Mouse (Mus musculus) liver, embryonic 14.5 days (tissue): ENCODE results near the gene Rtn2. TPM values are rescaled to one million over a fixed set of nuclear protein-coding genes. Genes with fewer than 3 reads are reported as not detected.

Experiments used
- ATAC-seq: fragments of 200-750 bp; cut with Nextera tagmentation; 2 replicates; pipeline ENCODE4 v1.8.0; 2017; ENCODE audit warnings: moderate number of reproducible peaks, mild to moderate bottlenecking, moderate library complexity; ENCODE audit not compliant: insufficient read depth
- DNase-seq, 3 experiments: peaks; one replicate each; pipeline ENCODE4 v3.0.0-alpha.2; 2012 to 2013; ENCODE audit warnings: low read depth in 3 of 3, low spot score in 3 of 3
- H3K27ac ChIP-seq: fragments of 300-500 bp; sonication (generic); 2 replicates; pipeline ENCODE4 v1.5.1; 2014; ENCODE audit warnings: moderate library complexity, mild to moderate bottlenecking, control low read depth, inconsistent platforms
- H3K27me3 ChIP-seq: fragments of 300-500 bp; sonication (generic); 2 replicates; pipeline ENCODE4 v1.6.1; 2014; ENCODE audit warnings: mild to moderate bottlenecking, low read length, moderate library complexity; ENCODE audit not compliant: control insufficient read depth, insufficient read depth
- H3K36me3 ChIP-seq: fragments of 300-500 bp; sonication (generic); replicated peaks from 2 replicates; pipeline ENCODE4 v1.6.1; 2014; ENCODE audit warnings: low read depth; ENCODE audit not compliant: control insufficient read depth, insufficient read depth
- H3K4me1 ChIP-seq, 2 experiments: fragments of 200-500 bp in 1 of 2; fragments of 300-500 bp in 1 of 2; sonication (generic) in 1 of 2; replicated peaks; 2 replicates each; pipeline ENCODE4 v1.6.1; 2012 to 2014; ENCODE audit warnings: antibody characterized with exemption in 1 of 2, inconsistent platforms in 1 of 2, low read length in 1 of 2; ENCODE audit not compliant: control insufficient read depth in 2 of 2, insufficient read depth in 2 of 2
- H3K4me2 ChIP-seq: fragments of 300-500 bp; sonication (generic); 2 replicates; pipeline ENCODE4 v1.6.1; 2014; ENCODE audit warnings: low read depth, mild to moderate bottlenecking, control low read depth, moderate library complexity
- H3K4me3 ChIP-seq, 2 experiments: fragments of 200-500 bp in 1 of 2; fragments of 300-500 bp in 1 of 2; sonication (generic) in 1 of 2; 2 replicates each; pipeline ENCODE4 v1.5.1; 2012 to 2014; ENCODE audit warnings: low read depth in 2 of 2, low read length in 2 of 2, mild to moderate bottlenecking in 2 of 2, control low read depth in 1 of 2, inconsistent platforms in 1 of 2, moderate library complexity in 1 of 2; ENCODE audit not compliant: insufficient read depth in 1 of 2
- H3K9ac ChIP-seq: fragments of 300-500 bp; sonication (generic); replicated peaks from 2 replicates; pipeline ENCODE4 v1.6.1; 2014; ENCODE audit warnings: mild to moderate bottlenecking, control low read depth, moderate library complexity
- H3K9me3 ChIP-seq: fragments of 300-500 bp; sonication (generic); 2 replicates; pipeline ENCODE4 v1.6.1; 2016; ENCODE audit warnings: low read length, mixed read lengths; ENCODE audit not compliant: control insufficient read depth
- CTCF ChIP-seq: IDR thresholded peaks from 2 replicates; pipeline ENCODE4 v1.5.1; 2016; ENCODE audit warnings: antibody characterized with exemption, low read depth, control low read depth
- EP300 ChIP-seq: IDR thresholded peaks from 2 replicates; pipeline ENCODE4 v1.6.1; 2016; ENCODE audit warnings: antibody characterized with exemption, low read depth
- WGBS: fragments of 180-500 bp; shearing (Covaris S2); extraction: QIAGEN DNeasy Blood & Tissue Kit; methylation state at CpG from one replicate; pipeline ENCODE4 v1.1.7; 2014; ENCODE audit not compliant: insufficient replicate concordance; 5-methylcytosine and 5-hydroxymethylcytosine counted together
- polyA plus RNA-seq, 2 experiments: library from polyadenylated mRNA; depleted of rRNA in 1 of 2; stranded (reverse) in 1 of 2; unstranded in 1 of 2; fragments of >200 nt; fragmentation: Nextera tagmentation in 1 of 2; extraction: Ambion mirVana in 1 of 2; gene quantifications; 2 replicates each; pipeline versions ENCODE4 v1.2.1 to v1.2.3; 2012 to 2014

The Rtn2 gene
- polyA plus RNA-seq, 2 experiments = 2.6 to 2.9 TPM

DNA sequence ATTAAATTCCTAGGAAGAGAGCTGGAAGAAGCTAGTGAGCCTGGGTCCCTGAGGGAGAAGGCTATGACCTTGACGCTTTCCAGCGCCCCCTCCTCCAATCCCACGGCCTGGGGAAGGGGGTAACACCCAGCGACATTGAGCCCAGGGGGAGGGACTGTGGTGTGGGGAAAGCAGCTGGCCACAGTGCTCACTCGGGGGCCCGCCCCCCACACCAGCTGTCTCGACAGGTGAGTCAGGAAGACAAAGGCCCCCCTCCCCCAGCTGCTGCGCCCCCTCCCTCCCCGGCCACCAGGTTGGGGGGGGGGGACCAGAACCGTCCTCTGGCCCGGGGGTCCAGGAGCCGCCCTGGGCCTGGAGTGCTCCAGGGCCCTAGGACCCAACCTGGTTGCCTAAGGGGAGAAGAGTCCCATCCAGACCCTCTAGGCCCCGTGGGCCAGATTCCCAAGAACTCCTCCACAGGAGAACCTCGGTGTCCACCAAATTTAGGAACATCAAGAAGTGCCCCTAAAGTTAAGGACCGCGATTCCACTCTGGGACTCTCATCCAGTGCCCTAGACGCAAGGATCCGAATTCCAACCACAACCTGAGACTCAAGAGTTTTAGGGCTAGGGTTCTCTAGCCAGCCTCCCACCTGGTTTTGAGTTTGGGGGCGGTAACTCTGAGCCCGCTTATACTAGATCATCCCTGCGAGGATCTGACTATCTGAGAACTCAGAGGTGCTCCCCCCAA, 11.8 kb upstream of the Rtn2 start:
- ATAC-seq = no peak
- H3K36me3 ChIP-seq = no peaks in the 10 kb centered on the region; the same call in 1 of the 2 replicates
- under 1% methylated on average over 18 of the region's 21 CpGs for WGBS
- H3K4me1 ChIP-seq = peaks cover 41 to 43% of the 10 kb centered on the region in 2 experiments
- TF ChIP-seq EP300 (no peak), CTCF (no peak)
- H3K9ac ChIP-seq = peak overlapping the region; percentile 97
- H3K27ac ChIP-seq = peak overlapping the region; percentile 94
- no peaks in the 10 kb centered on the region for H3K27me3 ChIP-seq
- no peaks in the 10 kb centered on the region for H3K9me3 ChIP-seq
- peak overlapping the region; percentile 100 for H3K4me2 ChIP-seq
- H3K4me3 ChIP-seq = peak overlapping the region; percentile 93 to 98
- DNase-seq = no peak

DNA sequence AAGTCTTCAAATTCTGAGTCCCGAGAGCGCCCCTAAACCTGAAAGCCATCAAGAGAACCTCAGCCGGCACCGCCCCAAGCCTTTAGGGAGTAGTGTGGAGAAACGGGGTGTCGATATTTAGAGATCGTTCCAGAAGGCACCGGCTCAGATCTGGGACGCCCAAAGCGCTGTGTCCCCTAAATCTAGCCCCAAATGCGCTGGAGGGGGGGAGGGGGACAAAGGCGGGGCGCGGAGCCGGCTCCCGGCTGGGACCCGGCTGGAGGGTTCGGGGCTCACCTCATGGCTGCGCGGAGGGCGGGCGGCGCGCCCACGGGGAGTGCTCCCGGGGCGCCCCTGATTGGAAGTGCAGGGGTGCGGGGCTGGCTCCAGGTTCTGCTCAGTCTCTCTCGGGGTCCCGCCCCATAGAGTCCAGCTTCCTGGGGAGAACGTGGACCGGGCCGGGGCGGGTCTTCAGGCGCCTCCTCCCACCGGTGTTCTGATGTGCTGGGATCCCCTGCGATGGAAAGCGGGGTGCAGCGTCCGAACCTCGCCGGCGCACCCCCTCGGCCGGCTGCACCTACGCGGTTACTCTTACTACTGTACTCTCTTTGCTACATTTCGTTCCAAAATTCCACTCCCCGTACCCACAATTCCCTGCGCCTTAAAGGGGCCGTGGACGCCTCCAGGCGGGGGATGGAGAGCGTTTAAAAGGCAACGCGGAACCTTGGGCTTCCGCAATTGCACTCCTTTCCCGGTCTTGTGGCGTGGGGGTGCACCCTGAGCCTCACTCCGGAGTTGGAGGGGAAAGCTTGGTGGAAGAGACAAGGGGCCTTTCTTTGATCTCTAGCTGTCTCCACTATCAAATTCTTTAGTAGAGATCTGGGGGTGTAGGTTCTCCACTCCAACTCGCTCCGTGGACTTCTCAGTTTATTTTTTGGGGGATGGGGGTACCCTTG, 10.9 kb upstream of the Rtn2 start, which contains the start of gene Vasp:
Vasp (minus strand) TSS at position 580 of the 935 bp plus-strand sequence.
- Histone ChIP-seq H3K27ac (peak within 1 kb of the TSS; percentile 94), H3K4me3 (peak within 1 kb of the TSS; percentile 93 to 98), H3K9ac (peak within 1 kb of the TSS; percentile 97), H3K9me3 (no peaks in the 10 kb centered on the region), H3K36me3 (no peaks in the 10 kb centered on the region; the same call in 1 of the 2 replicates), H3K27me3 (no peaks in the 10 kb centered on the region), H3K4me1 (peaks cover 33 to 35% of the 10 kb centered on the region in 2 experiments), H3K4me2 (peak within 1 kb of the TSS; percentile 100)
- DNase-seq (peak; percentile 76 to 87 (median 76)), ATAC-seq (peak; percentile 75)
- under 1% methylated on average over 62 of the region's 62 CpGs for WGBS
- 0 out of 2 replicates have a peak, but pooled peaks have one; percentile 22 for TF ChIP-seq CTCF
- no peak for TF ChIP-seq EP300

GRCm38 (mm10) chr7:19272173-19272764, 10.2 kb upstream of the Rtn2 start:
- ATAC-seq (peak; percentile 56; the same call in 1 of the 2 replicates), DNase-seq (peak in 2 of 3 experiments; percentile 65 to 68)
- peaks cover 25 to 28% of the 10 kb centered on the region in 2 experiments for H3K4me1 ChIP-seq
- peak overlapping the region; percentile 93 to 98 for H3K4me3 ChIP-seq
- TF ChIP-seq EP300 (no peak), CTCF (no peak)
- WGBS = under 1% methylated on average over 36 of the region's 36 CpGs
- peak overlapping the region; percentile 97 for H3K9ac ChIP-seq
- H3K27ac ChIP-seq = peak overlapping the region; percentile 94
- H3K4me2 ChIP-seq = peak overlapping the region; percentile 100
- peaks cover under 1% of the 10 kb centered on the region; the same call in 1 of the 2 replicates for H3K27me3 ChIP-seq
- no peaks in the 10 kb centered on the region; the same call in 1 of the 2 replicates for H3K36me3 ChIP-seq
- H3K9me3 ChIP-seq = no peaks in the 10 kb centered on the region

DNA sequence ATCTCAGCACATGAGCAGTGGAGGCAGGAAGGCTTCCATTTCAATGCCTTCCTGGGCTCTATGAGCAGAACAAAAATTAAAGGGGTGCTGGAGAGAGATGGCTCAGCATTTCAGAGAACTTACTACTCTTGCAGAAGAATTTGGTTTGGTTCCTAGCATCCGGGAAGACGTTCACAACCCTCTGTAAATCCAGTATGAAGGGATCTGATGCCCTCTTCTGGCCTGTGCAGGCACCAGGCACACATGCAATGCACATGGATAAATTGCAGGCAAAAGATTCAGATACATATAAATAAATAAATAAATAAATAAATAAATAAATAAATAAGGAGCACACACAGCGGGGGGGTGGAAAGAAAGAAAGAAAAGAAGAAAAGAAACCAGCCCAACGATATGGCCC, 6.2 kb upstream of the Rtn2 start:
- no peak overlapping the region for H3K9ac ChIP-seq
- no peak for ATAC-seq
- TF ChIP-seq EP300 (no peak), CTCF (peak; percentile 62)
- peaks cover 4 to 7% of the 10 kb centered on the region in 2 experiments; a peak in 3 of 4 replicates for H3K4me1 ChIP-seq
- DNase-seq = no peak
- H3K4me3 ChIP-seq = no peak overlapping the region
- WGBS = 43% methylated on average over 4 of the region's 4 CpGs
- no peak overlapping the region for H3K27ac ChIP-seq
- H3K27me3 ChIP-seq = peaks cover 39% of the 10 kb centered on the region
- no peaks in the 10 kb centered on the region for H3K36me3 ChIP-seq
- no peak overlapping the region for H3K4me2 ChIP-seq
- H3K9me3 ChIP-seq = no peaks in the 10 kb centered on the region
